Mouse (Mus musculus): ENCODE data around the gene BC052040.

DNA sequence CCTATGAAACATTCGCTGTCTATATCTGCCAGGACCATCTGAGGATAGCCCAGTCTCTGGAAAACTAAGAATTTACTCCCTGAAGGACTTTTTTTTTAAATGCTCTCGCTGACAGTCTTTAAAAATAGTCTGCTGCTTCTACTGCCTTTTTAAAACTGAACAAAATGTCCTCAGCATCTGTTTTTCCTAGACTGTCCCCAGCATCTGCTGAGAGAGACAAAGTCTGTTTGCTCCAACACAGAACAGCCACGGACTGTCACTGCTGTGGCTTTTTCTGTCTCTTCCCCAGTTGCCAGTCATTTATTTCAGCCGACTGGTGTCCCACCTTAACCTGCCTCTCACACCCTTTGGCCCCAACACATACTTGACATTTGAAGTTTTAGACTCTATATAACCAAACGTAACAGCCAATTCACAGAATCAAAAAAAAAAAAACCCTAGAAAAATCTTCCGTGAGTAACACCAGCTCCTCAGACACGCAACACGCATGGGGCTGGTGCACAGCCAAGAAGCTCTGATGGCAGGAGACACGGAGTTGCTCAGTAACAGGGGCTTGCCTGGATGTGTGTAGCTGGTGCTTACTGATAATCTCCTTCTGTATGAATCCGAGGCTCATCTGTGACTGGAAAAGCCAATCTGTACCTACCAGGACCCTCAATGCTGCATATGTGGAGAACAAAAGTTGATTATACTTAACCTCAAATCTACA lies 188.2 kb downstream of the BC052040 start:
- TF ChIP-seq CTCF (IDR thresholded peaks at IDR 0.05; ENCODE audit: low read depth, low read length): no peak
- no peak for TF ChIP-seq POLR2A (IDR thresholded peaks at IDR 0.05; ENCODE audit: insufficient read depth, low read length)

All from ES-Bruce4 (cell line).